Mouse (Mus musculus): ENCODE measurements around the gene Agl.
"Not testable (repeated sequence)": the region's sequence is repeated elsewhere in the genome, so short reads cannot be mapped to it uniquely, and the experiment has no call there.

Agl gene

DNA sequence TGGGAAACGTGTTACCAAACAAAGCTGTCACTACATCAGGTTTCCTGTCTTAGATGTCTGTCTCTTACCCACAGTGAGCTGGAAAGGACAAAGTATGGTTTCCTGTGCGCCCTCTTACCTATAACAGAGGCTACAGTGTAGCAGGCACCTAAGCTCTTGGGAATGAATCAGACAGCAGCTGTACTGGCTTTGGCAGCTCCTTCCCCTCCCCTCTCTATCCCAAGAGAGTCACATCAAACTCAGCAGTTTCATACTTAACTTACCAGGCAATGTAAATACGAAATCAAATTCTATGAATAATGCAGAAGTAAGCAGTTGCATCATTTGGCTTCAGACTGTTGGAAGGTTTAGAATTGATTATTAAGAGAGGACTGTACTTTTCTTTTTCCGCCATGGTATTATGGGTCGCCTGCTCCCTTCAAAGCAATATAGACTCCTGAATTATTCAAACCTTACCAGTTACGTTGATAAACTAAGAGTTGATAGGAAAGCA, 7.4 kb upstream of the Agl start:
- no peak for DNase-seq

DNA sequence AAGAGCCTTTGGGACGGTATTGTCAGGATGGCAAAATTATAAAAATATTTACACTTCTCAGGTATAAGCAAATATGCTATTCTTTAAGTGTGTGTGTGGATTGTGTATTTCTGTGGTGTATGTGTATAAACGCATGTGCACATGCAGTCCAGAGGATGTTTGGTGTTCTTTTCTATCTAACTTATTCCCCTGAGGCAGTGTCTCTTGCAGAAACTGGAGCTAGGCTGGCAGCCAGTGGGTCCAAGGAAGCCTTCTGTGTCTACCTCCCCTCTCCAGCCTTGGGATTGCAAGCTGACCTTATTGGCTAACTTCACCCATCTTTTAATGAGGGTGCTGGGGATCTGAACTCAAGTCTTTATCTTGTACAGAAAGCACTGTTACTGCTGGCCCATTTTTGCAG, 5.0 kb upstream of the Agl start:
- DNase-seq = no peak

DNA sequence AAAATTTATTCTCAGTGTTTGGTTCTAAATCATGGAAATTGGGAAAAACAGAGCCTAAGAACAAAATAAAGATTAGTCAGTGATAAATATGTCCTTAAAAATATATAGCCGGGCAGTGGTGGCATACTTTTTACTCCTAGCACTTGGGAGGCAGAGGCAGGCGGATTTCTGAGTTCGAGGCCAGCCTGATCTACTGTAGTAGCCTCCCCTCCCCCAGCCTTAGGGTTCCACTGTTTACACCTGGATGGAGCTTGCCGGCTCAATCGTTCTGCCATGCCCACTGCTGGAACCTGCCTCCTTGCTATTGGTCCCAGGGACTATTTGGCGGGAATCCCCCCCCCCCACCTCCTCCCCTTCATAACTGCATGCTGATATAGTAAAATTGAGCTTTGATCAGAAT, 2.4 kb upstream of the Agl start:
- not testable (repeated sequence) for DNase-seq

GRCm38 (mm10) chr3:116809221-116809620, 1.3 kb upstream of the Agl start:
- DNase-seq = no peak

DNA sequence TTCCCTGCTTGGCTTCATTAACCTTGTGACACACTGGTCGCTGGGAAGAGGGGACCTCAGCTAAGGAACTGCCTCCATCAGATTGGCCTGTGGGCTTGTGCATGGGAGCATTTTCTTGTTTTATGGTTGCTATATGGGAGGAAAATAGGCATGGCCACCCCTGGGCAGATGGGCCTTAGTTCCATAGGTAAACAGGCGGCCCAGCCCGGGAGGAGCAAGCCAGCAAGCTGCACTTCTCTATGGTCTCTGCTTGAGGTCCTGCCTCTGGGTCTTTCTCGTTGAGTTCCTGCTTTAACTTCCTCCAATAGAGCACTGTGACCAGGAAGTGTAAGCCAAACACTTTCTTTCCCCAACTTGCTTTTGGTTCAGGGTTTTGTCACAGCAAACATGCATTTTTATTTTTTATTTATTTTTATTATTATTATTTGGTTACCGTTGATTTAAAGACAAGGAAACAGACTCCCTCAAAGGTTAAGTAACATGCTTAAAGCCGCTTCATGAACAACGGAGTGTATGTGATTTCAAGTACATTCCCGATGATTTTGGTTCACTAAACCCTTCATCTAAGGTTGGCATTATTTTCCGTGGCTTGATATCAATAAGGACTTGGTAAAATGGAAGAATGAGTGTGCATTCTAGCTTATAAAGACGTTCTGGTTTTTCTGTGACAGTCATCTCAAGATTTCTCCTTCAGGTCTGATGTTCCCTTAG, 696 bp upstream of the Agl start:
- peak; percentile 52 for DNase-seq

DNA sequence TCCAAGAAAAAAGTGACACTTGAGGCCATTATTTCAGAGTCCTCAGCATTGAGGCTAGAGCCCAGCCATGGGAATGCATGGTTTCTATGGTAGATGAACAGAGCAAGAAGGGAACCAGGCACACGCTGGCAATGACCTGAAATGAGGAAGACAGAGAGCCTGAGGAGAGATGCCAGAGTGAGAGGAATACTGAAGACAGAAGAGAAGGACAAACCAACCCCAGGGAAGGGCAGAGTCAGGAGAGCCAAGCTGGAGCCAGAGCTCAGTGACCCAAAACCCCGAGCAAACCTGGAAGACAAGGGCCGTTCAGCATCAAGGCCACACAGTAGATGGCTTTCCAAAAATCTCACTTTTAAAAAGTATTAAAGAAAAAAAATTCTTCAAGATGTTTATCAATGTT, 2.1 kb downstream of the Agl start:
- DNase-seq = no peak

DNA sequence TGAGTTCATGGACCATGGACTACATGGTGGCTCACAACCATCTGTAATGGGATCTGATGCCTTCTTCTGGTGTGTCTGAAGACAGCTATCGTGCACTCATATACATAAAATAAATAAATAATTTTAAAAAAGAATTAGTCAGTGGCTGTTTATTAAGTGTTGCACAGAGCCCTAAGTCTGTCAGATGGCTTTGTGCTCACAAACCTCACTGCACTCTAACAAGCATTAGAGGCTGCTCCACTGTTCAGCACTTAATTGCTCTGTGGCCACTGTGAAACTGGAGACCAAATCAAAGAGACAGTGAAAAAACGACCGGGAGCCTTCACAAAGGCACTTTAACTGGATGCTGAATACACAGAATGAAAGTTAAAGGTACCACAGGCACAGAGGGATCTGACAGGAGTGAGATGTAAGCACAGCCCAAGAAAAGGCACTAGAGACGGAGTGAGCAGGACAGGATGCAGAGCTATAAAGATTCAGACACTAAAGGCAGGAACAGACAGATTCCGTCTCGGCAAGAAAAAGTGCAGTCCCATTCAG, 3.1 kb downstream of the Agl start:
- DNase-seq = no peak

GRCm38 (mm10) chr3:116801755-116802154, 6.2 kb downstream of the Agl start:
- DNase-seq = no peak

- no peak for DNase-seq
Observed at GRCm38 (mm10) chr3:116798821-116799510, 9.0 kb downstream of the Agl start.

DNA sequence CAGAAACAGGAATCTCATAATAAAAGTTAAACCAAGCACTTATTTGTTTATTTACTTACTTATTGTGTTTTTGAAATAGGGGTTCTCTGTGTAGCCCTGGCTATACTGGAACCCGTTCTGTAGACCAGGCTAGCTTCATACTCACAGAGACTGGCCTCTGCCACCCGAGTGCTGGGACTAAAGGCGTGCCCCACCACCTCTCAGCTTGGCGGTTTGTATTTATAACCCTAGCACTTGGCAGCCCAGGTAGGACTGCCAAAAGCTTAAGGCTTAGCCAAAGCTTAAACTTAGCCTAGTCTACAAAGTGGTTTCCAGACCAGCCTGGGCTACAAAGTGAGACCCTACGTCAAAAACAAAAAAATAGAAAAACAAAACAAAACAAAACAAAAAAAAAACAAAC, 19.1 kb downstream of the Agl start:
- no peak for DNase-seq

DNA sequence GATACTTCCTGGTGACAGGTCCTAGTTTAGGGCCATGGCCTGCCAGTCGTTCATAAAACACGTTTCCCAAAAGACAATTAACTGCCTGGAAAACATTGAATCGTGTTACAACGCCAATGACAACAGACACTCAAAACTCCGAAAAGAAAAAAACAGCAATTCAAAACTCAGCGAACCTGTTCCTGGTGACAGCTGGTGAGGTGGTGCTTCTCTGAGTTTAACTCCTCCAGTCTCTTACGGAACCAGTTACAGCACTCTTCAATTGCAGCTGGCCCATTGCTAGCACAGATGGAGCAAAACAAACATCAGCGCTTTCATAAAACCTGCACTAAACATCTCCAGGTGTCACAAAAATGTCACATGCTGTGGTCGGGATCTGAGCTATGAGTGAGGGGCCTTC, 21.4 kb downstream of the Agl start:
- no peak for DNase-seq

- no peak for DNase-seq
Observed at GRCm38 (mm10) chr3:116785820-116786219, 22.1 kb downstream of the Agl start.

GRCm38 (mm10) chr3:116784811-116785210, 23.2 kb downstream of the Agl start:
- no peak for DNase-seq

GRCm38 (mm10) chr3:116784290-116784689, 23.7 kb downstream of the Agl start:
- no peak for DNase-seq

DNA sequence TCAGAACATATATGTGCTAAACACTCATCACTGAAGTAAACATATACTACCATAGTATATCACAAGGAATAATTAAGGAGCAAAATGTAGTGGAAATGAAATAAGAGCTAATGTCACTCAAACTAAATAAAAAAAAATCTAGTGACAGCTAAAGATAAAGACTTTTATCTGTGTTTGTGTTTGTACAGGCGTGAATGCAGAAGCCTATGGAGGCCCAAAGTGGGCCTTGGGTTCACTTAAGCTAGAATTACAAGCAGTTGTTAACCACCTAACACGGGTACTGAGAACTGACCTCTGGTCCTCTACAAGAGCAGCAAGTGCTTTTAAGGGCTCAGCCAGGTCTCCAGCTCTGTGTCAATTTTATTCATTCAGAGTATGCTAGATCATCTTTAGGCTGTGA, 31.0 kb downstream of the Agl start:
- DNase-seq = no peak

- DNase-seq = no peak
Observed at GRCm38 (mm10) chr3:116773836-116774235, 34.1 kb downstream of the Agl start.

DNA sequence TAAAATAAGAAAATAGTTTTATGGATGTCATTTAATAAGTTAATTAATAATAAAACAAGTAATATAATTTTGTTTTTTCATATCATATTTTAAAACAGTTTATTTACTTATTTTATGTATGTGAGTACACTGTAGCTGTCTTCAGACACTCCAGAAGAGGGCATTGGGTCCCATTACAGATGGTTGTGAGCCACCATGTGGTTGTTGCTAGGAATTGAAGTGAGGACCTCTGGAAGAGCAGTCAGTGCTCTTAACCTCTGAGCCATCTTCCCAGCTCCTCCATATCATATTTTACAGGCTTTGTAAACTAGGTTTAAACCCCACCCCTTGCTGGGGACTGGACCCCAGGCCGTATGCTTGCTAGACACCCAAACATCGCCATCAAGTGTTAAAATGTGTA, 36.4 kb downstream of the Agl start:
- no peak for DNase-seq

DNA sequence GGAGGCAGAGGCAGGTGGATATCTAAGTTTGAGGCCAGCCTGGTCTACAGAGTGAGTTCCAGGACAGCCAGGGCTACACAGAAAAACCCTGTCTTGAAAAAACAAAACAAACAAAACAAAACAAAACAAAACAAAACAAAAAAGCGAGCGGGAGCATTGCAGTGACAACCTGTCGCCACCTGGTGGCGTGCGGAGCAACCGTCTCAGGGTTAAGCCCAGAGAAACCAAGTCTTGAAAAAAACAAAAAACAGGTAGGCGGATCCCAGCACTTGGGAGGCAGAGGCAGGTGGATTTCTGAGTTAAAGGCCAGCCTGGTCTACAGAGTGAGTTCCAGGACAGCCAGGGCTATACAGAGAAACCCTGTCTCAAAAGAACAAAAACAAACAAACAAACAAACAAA, 41.0 kb downstream of the Agl start:
- peak; percentile 62 for DNase-seq

- DNase-seq = no peak
Observed at GRCm38 (mm10) chr3:116752818-116753217, 55.1 kb downstream of the Agl start.

DNA sequence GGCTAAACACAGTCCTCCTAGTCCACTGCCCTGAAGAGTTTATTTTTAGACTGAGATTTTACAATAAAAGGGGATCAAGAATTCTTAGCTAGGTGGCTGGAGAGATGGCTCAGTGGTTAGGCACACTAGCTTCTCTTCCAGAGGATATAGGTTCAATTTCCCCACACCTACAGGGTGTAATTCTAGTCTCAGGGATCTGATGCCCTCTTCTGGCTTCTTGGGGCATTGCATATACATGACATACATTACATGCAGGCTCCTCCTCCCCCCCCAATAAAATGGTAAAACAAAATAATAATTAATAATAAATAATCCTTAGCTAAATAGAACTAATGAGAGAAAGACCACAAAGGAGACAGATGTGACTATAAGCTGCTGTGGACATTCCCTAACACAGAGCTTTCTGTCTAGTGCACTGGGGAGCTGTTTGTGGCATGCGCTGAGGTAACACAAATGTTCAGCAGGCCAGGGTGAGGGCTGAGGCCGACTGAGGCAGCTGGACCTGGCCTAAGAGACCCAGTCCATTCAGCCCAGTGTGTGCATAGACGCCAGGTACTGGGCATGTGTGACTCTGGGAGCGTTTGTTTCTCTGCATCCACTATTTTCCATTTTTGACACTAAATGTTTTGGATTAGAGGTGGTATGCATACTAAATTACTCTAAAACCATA, 56.6 kb downstream of the Agl start:
- peak; percentile 66 for DNase-seq

DNA sequence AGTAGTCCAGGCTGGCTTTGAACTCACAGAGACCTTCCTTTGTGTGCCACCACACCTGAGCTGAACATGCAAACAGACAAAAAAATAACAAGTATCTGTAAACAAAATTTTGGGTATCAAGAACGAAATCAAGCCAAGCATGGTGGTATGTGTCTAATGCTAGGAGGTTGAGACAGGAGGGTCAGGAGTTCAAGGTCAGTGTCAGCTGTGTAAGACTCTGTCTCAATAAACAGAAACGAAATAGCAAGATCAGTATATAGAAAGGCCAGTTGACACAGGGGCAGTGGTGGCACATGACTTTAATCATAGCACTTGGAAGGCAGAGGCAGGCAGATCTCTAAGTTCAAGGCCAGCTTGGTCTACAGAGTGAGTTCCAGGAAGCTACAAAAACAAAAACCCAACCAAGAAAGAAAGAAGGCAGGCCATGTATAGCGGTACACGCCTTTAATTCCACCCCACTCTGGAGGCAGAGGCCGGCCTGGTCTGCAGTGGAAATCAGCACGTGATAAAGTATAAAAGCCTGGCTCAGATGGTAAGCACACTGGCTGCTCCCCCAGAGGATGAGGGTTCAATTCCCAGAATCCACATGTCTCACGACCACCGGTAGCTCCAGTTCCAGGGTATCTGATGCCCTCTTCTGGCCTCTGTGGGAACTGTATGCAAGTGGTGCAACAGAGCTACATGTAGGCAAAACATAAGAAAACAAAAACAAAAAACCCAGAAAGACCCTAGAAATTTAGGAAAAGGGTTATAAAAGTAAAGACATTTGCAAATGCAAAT, 59.4 kb downstream of the Agl start:
- DNase-seq = peak; percentile 75

- not testable (repeated sequence) for DNase-seq
Observed at GRCm38 (mm10) chr3:116747648-116748047, 60.3 kb downstream of the Agl start.

GRCm38 (mm10) chr3:116740963-116741362, 67.0 kb downstream of the Agl start:
- DNase-seq = no peak
